Mouse (Mus musculus) bone marrow, adult 2 months (tissue): ENCODE results near the gene Bmper.

Experiments
- CTCF ChIP-seq: fragments of 200-500 bp; IDR thresholded peaks from 2 replicates; pipeline ENCODE4 v1.5.1; 2011; ENCODE audit warnings: low read length, control low read depth; ENCODE audit not compliant: control insufficient read depth, insufficient read depth
- POLR2A ChIP-seq: fragments of 200-500 bp; IDR thresholded peaks from 2 replicates; pipeline ENCODE4 v1.6.1; 2011; ENCODE audit warnings: low read depth, mild to moderate bottlenecking, control low read depth, low read length, borderline replicate concordance; ENCODE audit not compliant: control insufficient read depth

DNA sequence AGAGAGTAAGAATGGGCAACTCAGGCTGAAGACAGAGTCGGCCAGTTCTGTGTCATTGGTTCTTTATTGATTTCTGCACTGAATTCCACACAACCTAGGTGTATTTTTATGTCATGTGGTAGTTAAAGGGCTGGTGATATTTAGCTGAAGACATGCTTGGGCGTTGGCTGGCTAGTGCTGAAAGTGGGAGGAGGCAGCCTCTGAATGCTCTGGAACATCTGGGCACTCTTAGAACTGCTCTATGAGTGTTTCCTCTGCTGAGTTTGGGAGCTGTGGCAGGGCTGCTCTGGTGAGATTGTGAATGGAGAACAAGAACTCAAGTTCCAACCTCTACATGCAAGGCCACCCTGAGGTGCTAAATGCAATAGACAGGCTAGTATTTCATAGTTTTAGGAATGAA is 46.2 kb downstream of the Bmper start:
- no peak for TF ChIP-seq POLR2A
- no peak for TF ChIP-seq CTCF
